Mouse (Mus musculus): ENCODE data around the gene 4833439L19Rik. TPM values are rescaled to one million over a fixed set of nuclear protein-coding genes. Genes with fewer than 3 reads are reported as not detected.
A peak's percentile ranks its signal among the peaks of the same experiment; 100 is the strongest.

The 4833439L19Rik gene
- polyA plus RNA-seq, 1 experiment, result 701 TPM

DNA sequence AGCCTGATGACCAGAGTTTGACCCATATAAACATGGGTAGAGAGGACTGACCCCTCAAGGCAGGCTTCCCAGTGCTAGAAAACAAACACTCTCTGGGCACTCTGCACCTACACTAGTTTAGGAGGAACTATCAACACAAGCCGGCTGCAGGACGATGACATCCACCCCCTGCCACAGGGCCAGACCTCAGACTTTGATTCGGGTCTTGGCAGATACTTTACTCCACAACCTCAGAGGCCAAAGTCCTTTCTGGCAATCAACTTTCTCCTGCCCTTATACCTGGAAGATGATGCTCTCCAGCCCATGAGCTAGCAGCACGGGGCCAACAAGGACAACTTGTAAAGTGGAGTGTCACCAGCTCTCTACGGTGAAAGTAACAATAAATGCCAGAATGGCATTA lies 17.6 kb upstream of the 4833439L19Rik start:
- H3K4me3 ChIP-seq (ENCODE audit: insufficient read depth, low read depth, low read length), result no peak overlapping the region
- WGBS, result 58% methylated on average over 5 of the region's 5 CpGs
- no peaks in the 10 kb centered on the region for H3K36me3 ChIP-seq (ENCODE audit: control insufficient read depth, insufficient read depth, low read length)
- H3K4me1 ChIP-seq (ENCODE audit: control insufficient read depth, insufficient read depth, low read length), result peaks cover 7% of the 10 kb centered on the region; the same call in 1 of the 2 replicates
- H3K27ac ChIP-seq (ENCODE audit: insufficient read depth, low read depth, low read length), result no peak overlapping the region; the same call in 1 of the 2 replicates
- TF ChIP-seq CTCF (conservative IDR thresholded peaks at IDR 0.05; ENCODE audit: insufficient read depth, insufficient read length, low read depth, low read length) (no peak), POLR2A (IDR thresholded peaks at IDR 0.05; ENCODE audit: low read depth, low read length) (no peak)
- DNase-seq, result peak; percentile 81
- no peaks in the 10 kb centered on the region for H3K27me3 ChIP-seq (replicated peaks; ENCODE audit: control insufficient read depth, insufficient read depth, low read length)

DNA sequence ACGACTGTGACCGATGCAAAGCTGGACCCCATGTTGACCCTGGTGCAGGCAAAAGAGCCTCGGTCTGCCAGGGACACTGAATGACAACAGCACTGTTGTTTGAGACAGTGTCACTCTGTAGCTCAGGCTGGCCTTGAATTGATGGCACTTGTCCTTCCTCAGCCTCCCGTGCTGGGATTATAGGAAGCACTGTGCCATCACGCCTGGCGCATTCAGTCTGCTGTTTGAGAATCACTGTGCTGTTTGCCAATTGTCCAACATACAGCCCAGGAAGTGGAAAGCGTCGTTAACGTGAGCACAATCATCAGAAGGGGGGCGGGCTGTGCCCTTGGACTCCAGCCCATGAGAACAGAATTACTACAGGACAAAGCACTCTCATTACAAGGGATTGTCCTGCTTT lies 16.9 kb upstream of the 4833439L19Rik start:
- WGBS, result 62% methylated on average over 10 of the region's 10 CpGs
- H3K4me1 ChIP-seq (ENCODE audit: control insufficient read depth, insufficient read depth, low read length), result peaks cover 7% of the 10 kb centered on the region; the same call in 1 of the 2 replicates
- DNase-seq, result no peak
- TF ChIP-seq POLR2A (IDR thresholded peaks at IDR 0.05; ENCODE audit: low read depth, low read length) (no peak), CTCF (conservative IDR thresholded peaks at IDR 0.05; ENCODE audit: insufficient read depth, insufficient read length, low read depth, low read length) (no peak)
- H3K36me3 ChIP-seq (ENCODE audit: control insufficient read depth, insufficient read depth, low read length), result no peaks in the 10 kb centered on the region
- H3K27me3 ChIP-seq (replicated peaks; ENCODE audit: control insufficient read depth, insufficient read depth, low read length), result no peaks in the 10 kb centered on the region
- no peak overlapping the region for H3K27ac ChIP-seq (ENCODE audit: insufficient read depth, low read depth, low read length)
- no peak overlapping the region for H3K4me3 ChIP-seq (ENCODE audit: insufficient read depth, low read depth, low read length)

DNA sequence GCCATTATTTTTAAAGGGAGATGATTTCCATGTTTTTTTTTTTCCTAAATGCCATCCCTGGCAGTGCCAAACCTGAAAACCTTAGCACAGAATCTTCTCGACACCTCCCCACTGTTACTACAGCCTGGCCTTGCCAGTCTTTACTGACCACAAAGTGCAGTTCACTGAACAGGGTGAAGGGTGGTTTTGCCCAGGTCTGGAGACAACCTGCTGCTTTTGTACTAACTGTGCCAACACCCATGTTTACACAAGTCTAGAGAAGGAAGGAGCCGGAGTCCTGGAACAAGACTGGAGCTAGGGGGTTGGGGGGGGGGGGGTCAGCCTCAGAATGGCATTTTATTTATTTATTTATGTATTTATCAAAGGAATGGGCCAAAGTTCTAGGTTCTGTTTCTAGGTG lies 16.1 kb upstream of the 4833439L19Rik start:
- Histone ChIP-seq H3K4me3 (ENCODE audit: insufficient read depth, low read depth, low read length) (no peak overlapping the region), H3K27me3 (replicated peaks; ENCODE audit: control insufficient read depth, insufficient read depth, low read length) (no peaks in the 10 kb centered on the region), H3K4me1 (ENCODE audit: control insufficient read depth, insufficient read depth, low read length) (peaks cover 7% of the 10 kb centered on the region; the same call in 1 of the 2 replicates), H3K27ac (ENCODE audit: insufficient read depth, low read depth, low read length) (0 out of 2 replicates have a peak overlapping the region, but pooled peaks have one; percentile 1), H3K36me3 (ENCODE audit: control insufficient read depth, insufficient read depth, low read length) (no peaks in the 10 kb centered on the region)
- WGBS, result 29% methylated on average over 2 of the region's 2 CpGs
- TF ChIP-seq CTCF (conservative IDR thresholded peaks at IDR 0.05; ENCODE audit: insufficient read depth, insufficient read length, low read depth, low read length) (no peak), POLR2A (IDR thresholded peaks at IDR 0.05; ENCODE audit: low read depth, low read length) (no peak)
- DNase-seq, result peak; percentile 51

DNA sequence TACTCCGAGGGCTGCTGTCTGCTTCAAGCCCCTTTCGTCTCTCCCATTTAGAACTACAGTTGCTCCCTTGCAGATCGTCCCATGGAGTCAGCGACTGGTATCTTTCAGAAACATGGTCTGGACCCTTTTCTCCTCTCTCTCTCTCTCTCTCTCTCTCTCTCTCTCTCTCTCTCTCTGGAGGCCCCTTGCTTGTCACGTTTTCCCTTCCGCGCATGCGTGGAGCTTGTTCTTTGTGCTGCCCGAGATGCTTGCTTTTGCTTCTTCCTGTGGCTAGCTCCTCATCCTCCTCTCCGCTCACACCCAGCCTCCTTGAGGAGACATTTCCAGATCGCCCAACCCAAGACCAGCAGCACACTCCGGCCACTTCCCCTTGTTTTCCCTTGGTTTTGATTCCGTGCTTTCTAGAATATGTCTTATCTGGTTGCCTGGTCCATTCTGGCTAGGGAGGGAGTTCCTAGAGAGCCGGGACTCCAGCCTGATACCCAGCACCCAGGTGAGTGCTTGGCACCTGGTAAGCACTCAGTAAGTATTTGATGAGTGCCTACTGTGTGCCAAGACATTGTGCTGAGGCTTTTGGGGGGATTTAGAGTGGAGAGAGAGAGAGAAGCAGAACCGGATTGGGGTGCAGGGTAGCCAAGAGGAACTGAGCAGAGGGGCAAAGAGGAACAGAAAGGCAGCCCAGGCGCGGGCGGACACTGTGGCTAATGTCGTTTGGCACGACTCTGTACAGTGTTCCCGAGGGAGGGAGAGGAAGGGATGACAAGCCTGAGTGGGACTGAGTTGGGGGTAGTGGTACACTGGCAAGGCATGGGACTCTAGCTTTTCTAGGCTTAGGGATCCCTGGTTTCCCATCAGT lies 12.6 kb upstream of the 4833439L19Rik start:
- no peak for DNase-seq
- H3K4me1 ChIP-seq (ENCODE audit: control insufficient read depth, insufficient read depth, low read length), result peaks cover 16% of the 10 kb centered on the region; the same call in 1 of the 2 replicates
- TF ChIP-seq CTCF (conservative IDR thresholded peaks at IDR 0.05; ENCODE audit: insufficient read depth, insufficient read length, low read depth, low read length) (no peak), POLR2A (IDR thresholded peaks at IDR 0.05; ENCODE audit: low read depth, low read length) (no peak)
- no peak overlapping the region for H3K27ac ChIP-seq (ENCODE audit: insufficient read depth, low read depth, low read length)
- H3K36me3 ChIP-seq (ENCODE audit: control insufficient read depth, insufficient read depth, low read length), result no peaks in the 10 kb centered on the region
- H3K4me3 ChIP-seq (ENCODE audit: insufficient read depth, low read depth, low read length), result no peak overlapping the region
- no peaks in the 10 kb centered on the region for H3K27me3 ChIP-seq (replicated peaks; ENCODE audit: control insufficient read depth, insufficient read depth, low read length)
- WGBS, result 86% methylated on average over 21 of the region's 21 CpGs

DNA sequence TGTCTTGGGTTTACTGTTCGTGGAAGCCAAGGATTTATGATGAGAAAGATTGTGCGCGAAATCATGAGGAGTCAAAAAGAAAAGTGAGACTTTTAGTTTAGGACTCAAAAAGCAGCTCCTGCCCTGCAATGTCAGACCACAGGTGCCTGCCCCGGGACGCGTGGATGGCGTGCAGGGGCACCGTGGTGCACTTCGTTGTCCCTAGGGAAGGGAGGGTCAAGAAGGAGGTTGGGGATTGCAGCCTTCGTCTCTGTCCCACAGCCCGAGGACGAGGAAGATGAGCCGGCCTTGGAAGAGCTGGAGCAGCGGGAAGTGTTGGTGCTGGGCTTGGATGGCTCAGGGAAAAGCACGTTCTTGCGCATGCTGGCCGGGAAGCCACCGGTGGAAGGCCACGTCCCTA lies 10.3 kb upstream of the 4833439L19Rik start:
- WGBS, result 5% methylated on average over 19 of the region's 19 CpGs
- Histone ChIP-seq H3K27ac (ENCODE audit: insufficient read depth, low read depth, low read length) (peak overlapping the region; percentile 81), H3K36me3 (ENCODE audit: control insufficient read depth, insufficient read depth, low read length) (no peaks in the 10 kb centered on the region), H3K4me1 (ENCODE audit: control insufficient read depth, insufficient read depth, low read length) (peaks cover 10% of the 10 kb centered on the region; the same call in 1 of the 2 replicates), H3K4me3 (ENCODE audit: insufficient read depth, low read depth, low read length) (peak overlapping the region; percentile 80), H3K27me3 (replicated peaks; ENCODE audit: control insufficient read depth, insufficient read depth, low read length) (no peaks in the 10 kb centered on the region)
- TF ChIP-seq POLR2A (IDR thresholded peaks at IDR 0.05; ENCODE audit: low read depth, low read length), result no peak
- no peak for TF ChIP-seq CTCF (conservative IDR thresholded peaks at IDR 0.05; ENCODE audit: insufficient read depth, insufficient read length, low read depth, low read length)
- DNase-seq, result no peak

DNA sequence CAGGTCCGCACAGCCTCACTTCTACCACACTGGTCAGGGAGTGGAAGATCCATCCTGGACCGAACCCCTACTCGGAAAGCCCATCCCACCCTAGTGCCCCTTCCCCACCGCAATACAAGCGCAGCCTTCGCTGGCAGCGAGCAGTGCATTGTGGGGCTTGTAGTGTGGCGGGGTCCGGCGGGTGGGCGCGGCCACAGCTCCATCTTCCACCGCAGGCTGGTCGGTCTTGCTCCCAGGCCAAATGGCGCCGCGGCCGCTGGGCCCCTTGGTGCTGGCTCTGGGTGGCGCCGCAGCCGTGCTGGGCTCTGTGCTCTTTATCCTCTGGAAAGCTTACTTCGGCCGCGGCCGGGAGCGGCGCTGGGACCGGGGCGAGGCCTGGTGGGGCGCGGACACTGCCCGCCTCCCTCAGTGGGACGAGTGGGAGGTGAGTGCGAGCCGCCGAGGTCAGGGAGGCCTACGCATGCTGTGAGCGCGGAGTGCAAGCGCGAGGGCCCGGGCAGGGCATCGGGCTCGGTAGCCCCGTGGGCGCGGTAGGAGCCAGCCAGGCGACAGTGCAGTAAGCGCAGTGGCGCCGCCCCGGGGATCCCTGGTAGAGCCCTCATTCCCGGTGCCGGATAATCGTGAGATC lies 9.7 kb upstream of the 4833439L19Rik start, which contains the start of gene Arl10:
Gene Arl10 (plus strand): TSS at position 162 of the 628 bp plus-strand sequence.
- no peaks in the 10 kb centered on the region for H3K27me3 ChIP-seq (replicated peaks; ENCODE audit: control insufficient read depth, insufficient read depth, low read length)
- DNase-seq, result peak; percentile 85
- peak within 1 kb of the TSS; percentile 80 for H3K4me3 ChIP-seq (ENCODE audit: insufficient read depth, low read depth, low read length)
- TF ChIP-seq CTCF (conservative IDR thresholded peaks at IDR 0.05; ENCODE audit: insufficient read depth, insufficient read length, low read depth, low read length) (0 out of 2 replicates have a peak, but pooled peaks have one; percentile 21), POLR2A (IDR thresholded peaks at IDR 0.05; ENCODE audit: low read depth, low read length) (peak; percentile 25)
- H3K4me1 ChIP-seq (ENCODE audit: control insufficient read depth, insufficient read depth, low read length), result peaks cover 10% of the 10 kb centered on the region; the same call in 1 of the 2 replicates
- H3K27ac ChIP-seq (ENCODE audit: insufficient read depth, low read depth, low read length), result peak within 1 kb of the TSS; percentile 81
- under 1% methylated on average over 55 of the region's 55 CpGs for WGBS
- H3K36me3 ChIP-seq (ENCODE audit: control insufficient read depth, insufficient read depth, low read length), result no peaks in the 10 kb centered on the region

DNA sequence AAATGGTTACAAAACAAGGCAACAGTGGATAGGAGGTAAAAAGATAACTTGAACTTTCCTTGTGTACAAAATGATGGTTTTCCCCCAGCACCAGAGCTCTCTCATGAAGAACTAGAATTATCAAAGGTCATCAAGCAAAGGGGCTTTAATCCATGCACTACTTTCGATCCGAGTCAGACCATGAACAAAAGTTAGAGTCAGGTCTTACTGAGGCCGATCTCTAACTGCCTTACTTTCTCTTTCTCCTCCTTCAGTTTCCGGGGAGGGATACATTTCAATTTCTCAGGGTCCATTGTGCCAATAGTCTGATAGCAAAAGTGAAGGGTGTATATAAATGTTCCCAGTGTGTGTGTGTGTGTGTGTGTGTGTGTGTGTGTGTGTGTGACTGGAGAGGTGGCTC lies 7.4 kb upstream of the 4833439L19Rik start:
- 87% methylated on average over 4 of the region's 4 CpGs for WGBS
- H3K4me3 ChIP-seq (ENCODE audit: insufficient read depth, low read depth, low read length), result no peak overlapping the region
- H3K27ac ChIP-seq (ENCODE audit: insufficient read depth, low read depth, low read length), result no peak overlapping the region
- H3K27me3 ChIP-seq (replicated peaks; ENCODE audit: control insufficient read depth, insufficient read depth, low read length), result no peaks in the 10 kb centered on the region
- H3K4me1 ChIP-seq (ENCODE audit: control insufficient read depth, insufficient read depth, low read length), result peaks cover 16% of the 10 kb centered on the region
- no peak for DNase-seq
- no peaks in the 10 kb centered on the region for H3K36me3 ChIP-seq (ENCODE audit: control insufficient read depth, insufficient read depth, low read length)
- TF ChIP-seq CTCF (conservative IDR thresholded peaks at IDR 0.05; ENCODE audit: insufficient read depth, insufficient read length, low read depth, low read length), result no peak
- no peak for TF ChIP-seq POLR2A (IDR thresholded peaks at IDR 0.05; ENCODE audit: low read depth, low read length)
